Mouse (Mus musculus) testis, adult 2 months (tissue): Measurements from ENCODE around the gene Tbca.

Experiments used
- CTCF ChIP-seq: fragments of 200-500 bp; IDR thresholded peaks from 2 replicates; pipeline ENCODE4 v1.5.1; 2012; ENCODE audit warnings: low read depth, mild to moderate bottlenecking, inconsistent platforms, low read length, moderate library complexity; ENCODE audit not compliant: control insufficient read depth, insufficient read depth, insufficient replicate concordance
- POLR2A ChIP-seq: fragments of 200-500 bp; IDR thresholded peaks from 2 replicates; pipeline ENCODE4 v1.6.1; 2012; ENCODE audit warnings: low read depth, mild to moderate bottlenecking, inconsistent platforms, low read length, moderate library complexity; ENCODE audit not compliant: control insufficient read depth

DNA sequence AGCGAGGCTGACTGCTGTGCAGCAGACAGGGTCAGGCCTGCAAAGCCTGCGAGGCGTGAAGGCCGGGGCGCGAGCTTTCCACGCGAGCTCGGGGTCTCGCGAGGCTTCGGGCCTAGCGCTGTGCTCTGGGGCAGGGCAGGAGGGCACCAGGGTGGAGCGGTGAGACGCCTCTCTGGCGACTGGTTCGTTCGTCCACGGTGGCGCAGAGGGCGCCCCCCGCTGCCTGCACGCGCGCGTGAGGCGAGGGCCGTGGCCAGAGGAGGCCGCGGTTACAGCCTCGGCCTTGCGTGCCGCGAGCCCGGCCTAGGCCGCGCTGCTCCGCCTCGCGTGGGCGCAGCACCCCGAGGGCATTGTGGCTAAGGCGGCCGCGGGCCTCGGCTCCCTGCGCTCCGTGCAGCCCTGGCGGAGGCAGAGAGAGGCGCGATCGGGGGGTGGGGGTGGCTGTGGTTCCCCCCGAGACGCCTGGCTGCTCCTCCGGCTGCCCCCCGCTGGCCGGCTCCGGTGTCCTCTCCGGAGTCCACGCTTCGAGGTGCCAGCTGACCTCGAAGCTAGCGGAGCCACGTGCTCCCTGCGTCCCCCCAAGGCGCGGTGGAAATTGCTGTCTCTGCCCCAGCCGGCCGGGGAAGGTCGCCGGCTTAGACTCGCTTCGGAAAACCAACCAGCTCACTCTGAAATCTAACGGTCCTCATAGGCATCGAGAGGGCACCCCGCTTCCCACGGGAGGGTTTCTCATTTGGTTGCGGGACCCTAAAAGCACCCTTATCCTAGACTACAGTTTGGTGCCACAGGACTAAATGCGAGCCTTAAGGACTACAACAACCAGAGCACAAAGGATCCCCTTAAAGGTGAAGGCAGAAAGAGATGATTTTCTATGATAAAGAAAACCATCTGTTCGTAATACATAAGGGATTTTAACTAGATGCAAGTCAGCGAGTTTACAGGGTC lies 96.9 kb downstream of the Tbca start:
- TF ChIP-seq CTCF (no peak), POLR2A (no peak)
